9 mouse cellular contexts compared by ENCODE assay signal in genomic region chr10:69253686-69254080, GRCm38 (mm10). TPM values are rescaled to one million over a fixed set of nuclear protein-coding genes. Genes with fewer than 3 reads are reported as not detected.
DNase-seq lines count a peak whose midpoint lies in the region; ATAC-seq and TF ChIP-seq lines count a peak whose summit lies in the region.
"Had no signal": no experiment of that assay in that cellular context is flagged by ENCODE, and none has a peak within 500 bp of the region (broad histone marks: within the 10 kb centered on the region; RNA-seq: fewer than 3 reads in every experiment).

No protein-coding gene starts in this region.

- ATAC-seq in embryonic facial prominence, embryonic 14.5 days (ENCODE audit: low read depth): no peak
- ATAC-seq in hindbrain, embryonic 15.5 days (ENCODE audit: low FRiP score, low read depth): no peak
- ATAC-seq in frontal cortex, adult (ENCODE audit: low TSS enrichment): no peak
- ATAC-seq: inflammation-experienced regulatory T-cells, adult 6 months had no signal

- no peaks in the 10 kb centered on the region for H3K79me2 ChIP-seq in macrophage (ENCODE audit: inconsistent target)

- intact Hi-C loops in left cerebral cortex, adult 2 months (cut with DNase I): no loop called here
- intact Hi-C loops in left cerebral cortex, postnatal 10 days (cut with DNase I): no loop called here

- no peak for DNase-seq in left cerebral cortex, adult 2 months (ENCODE audit: extremely low spot score in 1 of 2, low spot score in 2 of 2)
- DNase-seq in left cerebral cortex, postnatal 10 days (ENCODE audit: extremely low spot score in 1 of 2, low spot score in 2 of 2): no peak
- DNase-seq in embryonic facial prominence, embryonic 14.5 days (ENCODE audit: low spot score): no peak
- no peak for DNase-seq in adrenal gland, adult 18-20 months (ENCODE audit: low spot score in 2 of 2)
- DNase-seq: thymus, postnatal 36 days had no signal

- H3K36me3 ChIP-seq in embryonic facial prominence, embryonic 14.5 days (ENCODE audit: control insufficient read depth, insufficient read depth, low read length): peaks cover 27% of the 10 kb centered on the region
- no peaks in the 10 kb centered on the region for H3K36me3 ChIP-seq in hindbrain, embryonic 15.5 days
- no peaks in the 10 kb centered on the region for H3K36me3 ChIP-seq in macrophage (ENCODE audit: inconsistent target)

- H3K9ac ChIP-seq in embryonic facial prominence, embryonic 14.5 days (ENCODE audit: low read depth, low read length): no peak overlapping the region
- H3K9ac ChIP-seq in hindbrain, embryonic 15.5 days: no peak overlapping the region

- no peaks in the 10 kb centered on the region for H3K27me3 ChIP-seq in embryonic facial prominence, embryonic 14.5 days (replicated peaks; ENCODE audit: control insufficient read depth, insufficient read depth, low read length)
- H3K27me3 ChIP-seq in hindbrain, embryonic 15.5 days: no peaks in the 10 kb centered on the region

- no peak overlapping the region for H3K4me3 ChIP-seq in left cerebral cortex, adult 2 months
- no peak overlapping the region for H3K4me3 ChIP-seq in embryonic facial prominence, embryonic 14.5 days (ENCODE audit: low read depth, low read length)
- H3K4me3 ChIP-seq in hindbrain, embryonic 15.5 days: no peak overlapping the region
- H3K4me3 ChIP-seq in macrophage (ENCODE audit: inconsistent target): no peak overlapping the region

- WGBS in embryonic facial prominence, embryonic 14.5 days: 73% methylated on average over 5 of the region's 5 CpGs
- WGBS in hindbrain, embryonic 15.5 days: 69% methylated on average over 5 of the region's 5 CpGs
- WGBS in macrophage (ENCODE audit: missing documents): 85% methylated on average over 5 of the region's 5 CpGs

- no peak overlapping the region for H3K4me2 ChIP-seq in embryonic facial prominence, embryonic 14.5 days (ENCODE audit: low read depth, low read length)
- no peak overlapping the region for H3K4me2 ChIP-seq in hindbrain, embryonic 15.5 days

- H3K4me1 ChIP-seq in embryonic facial prominence, embryonic 14.5 days (ENCODE audit: control insufficient read depth, insufficient read depth, low read length): peaks cover 20% of the 10 kb centered on the region
- H3K4me1 ChIP-seq in hindbrain, embryonic 15.5 days (replicated peaks): peaks cover 17% of the 10 kb centered on the region

- no peak for TF ChIP-seq CTCF in left cerebral cortex, adult 2 months (IDR thresholded peaks at IDR 0.05)

- no peaks in the 10 kb centered on the region for H3K9me3 ChIP-seq in embryonic facial prominence, embryonic 14.5 days (ENCODE audit: control insufficient read depth, low read length)
- no peaks in the 10 kb centered on the region for H3K9me3 ChIP-seq in hindbrain, embryonic 15.5 days

- H3K27ac ChIP-seq in left cerebral cortex, adult 2 months: peak overlapping the region; percentile 36
- peak overlapping the region; percentile 79 for H3K27ac ChIP-seq in embryonic facial prominence, embryonic 14.5 days (replicated peaks; ENCODE audit: low read depth, low read length)
- peak overlapping the region; percentile 49; the same call in 1 of the 2 replicates for H3K27ac ChIP-seq in hindbrain, embryonic 15.5 days (replicated peaks)
- H3K27ac ChIP-seq in macrophage: peak overlapping the region; percentile 94

RNA-seq across cellular contexts. Expression of gene A930033H14Rik, which starts 40.8 kb away (rescaled TPM):
- 1 to 10 TPM; 3.2 to 4.2 TPM for total RNA-seq in left cerebral cortex, adult 2 months (2021)
- total RNA-seq in left cerebral cortex, postnatal 10 days (2021): 1 to 10 TPM; 4.4 to 5.4 TPM
- 2.5 and 3.1 TPM in 2 replicates for polyA plus RNA-seq in embryonic facial prominence, embryonic 14.5 days (2014; fragmentation: Nextera tagmentation; extraction: Ambion mirVana)
- polyA plus RNA-seq in hindbrain, embryonic 15.5 days (2015; fragmentation: Nextera tagmentation; extraction: Ambion mirVana): 1.2 and 1.4 TPM in 2 replicates
- total RNA-seq in macrophage (2018; cell fraction: chromatin; rRNA removed): 10 to 100 TPM in 2 of 26 experiments, 1 to 10 TPM in 24; 1.5 to 10.8 (median 5.5) TPM
- total RNA-seq in macrophage (2018; cell fraction: cytosol; rRNA removed): 1 to 10 TPM in 2 of 26 experiments, under 1 TPM in 24; 0.18 to 1.3 (median 0.45) TPM
- total RNA-seq in macrophage (2018; cell fraction: nucleus; rRNA removed): 10 to 100 TPM in 5 of 26 experiments, 1 to 10 TPM in 21; 2.6 to 17.0 (median 7.7) TPM
- 0.46 to 0.94 TPM (median 0.87 TPM) in 3 replicates for polyA plus RNA-seq in macrophage (2018)
- 1 to 10 TPM; 2.0 to 2.1 TPM for total RNA-seq in adrenal gland, adult 18-20 months (2021)
- polyA plus RNA-seq: inflammation-experienced regulatory T-cells, adult 6 months had no signal

Comparison
In these comparisons a context has a peak if more than half of its experiments do, and no peak if none do; other contexts are left out.
1. H3K27ac ChIP-seq: peak in every context shown above with its lines; median percentile 94 in macrophage; 79 in embryonic facial prominence, embryonic 14.5 days; 49 in hindbrain, embryonic 15.5 days; 36 in left cerebral cortex, adult 2 months.